Mouse (Mus musculus) spleen, postnatal 10 days (tissue): Measurements from ENCODE around the gene Gtf3c5.

Source experiments
- DNase-seq, 2 experiments: peaks; one replicate each; pipeline ENCODE4 v3.0.0; 2021 to 2022; ENCODE audit warnings: low spot score in 2 of 2

Gene Gtf3c5

GRCm38 (mm10) chr2:28534436-28535262 lies 48.9 kb downstream of the Gtf3c5 start:
- no peak for DNase-seq

- DNase-seq: no peak
Observed at GRCm38 (mm10) chr2:28533901-28534435, 49.6 kb downstream of the Gtf3c5 start.

DNA sequence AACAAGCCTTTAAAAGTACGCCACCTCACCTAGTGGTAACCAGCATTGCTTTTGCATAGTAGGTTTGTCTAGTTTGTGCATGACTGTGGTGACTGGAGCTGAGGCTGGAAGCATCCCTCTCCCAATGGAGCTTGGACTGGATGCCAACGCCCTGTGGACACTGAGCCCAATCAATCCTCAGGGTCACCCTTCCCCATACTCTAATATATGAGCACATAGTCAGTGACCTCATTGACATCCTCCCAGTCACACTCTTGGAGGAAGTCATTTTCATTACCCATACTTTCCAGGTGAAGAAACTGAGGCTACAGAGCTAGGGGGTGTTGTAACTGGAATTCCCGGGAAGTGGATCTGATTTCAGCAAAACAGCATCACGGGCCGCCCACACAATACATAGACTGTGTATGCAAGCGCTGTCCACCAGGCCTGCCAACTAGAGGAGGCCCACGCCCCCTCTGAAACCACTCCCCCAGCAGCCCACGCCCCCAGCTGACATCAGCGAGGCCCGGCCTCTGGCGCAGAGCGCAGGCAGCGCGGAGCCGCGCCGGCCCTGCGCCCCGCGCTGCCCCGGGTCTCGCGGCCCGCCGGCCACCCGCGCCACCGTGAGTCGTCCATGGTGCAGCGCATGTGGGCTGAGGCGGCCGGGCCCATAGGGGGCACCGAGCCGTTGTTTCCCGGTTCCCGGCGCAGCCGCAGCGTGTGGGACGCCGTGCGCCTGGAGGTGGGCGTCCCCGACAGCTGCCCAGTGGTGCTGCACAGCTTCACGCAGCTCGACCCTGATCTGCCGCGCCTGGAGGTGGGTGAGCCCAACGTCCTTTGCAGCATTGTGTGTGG lies 50.4 kb downstream of the Gtf3c5 start:
- DNase-seq: peak in 1 of 2 experiments; percentile 82

- no peak for DNase-seq
Observed at GRCm38 (mm10) chr2:28530311-28530710, 53.2 kb downstream of the Gtf3c5 start.

DNA sequence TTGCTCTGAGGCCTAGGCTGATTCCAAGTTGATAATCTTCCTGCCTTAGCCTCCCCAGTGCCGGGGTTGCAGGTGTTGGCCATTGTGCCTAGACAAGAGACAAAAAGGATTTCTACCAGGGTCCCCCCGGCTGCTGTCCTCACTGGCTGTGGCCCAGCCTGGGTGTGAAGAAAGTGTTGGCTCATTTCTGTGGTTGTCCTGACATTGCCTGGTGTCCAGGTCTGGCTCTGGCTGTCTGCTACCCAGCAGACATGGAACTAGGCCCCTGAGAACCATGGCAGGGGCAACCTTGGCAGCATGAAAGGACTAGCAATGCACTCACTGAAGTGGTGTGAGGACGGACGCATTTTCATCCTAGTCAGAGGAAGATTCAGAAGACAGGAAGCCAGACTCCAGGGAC lies 53.7 kb downstream of the Gtf3c5 start:
- no peak for DNase-seq

- no peak for DNase-seq
Observed at GRCm38 (mm10) chr2:28528354-28528730, 55.2 kb downstream of the Gtf3c5 start.

DNA sequence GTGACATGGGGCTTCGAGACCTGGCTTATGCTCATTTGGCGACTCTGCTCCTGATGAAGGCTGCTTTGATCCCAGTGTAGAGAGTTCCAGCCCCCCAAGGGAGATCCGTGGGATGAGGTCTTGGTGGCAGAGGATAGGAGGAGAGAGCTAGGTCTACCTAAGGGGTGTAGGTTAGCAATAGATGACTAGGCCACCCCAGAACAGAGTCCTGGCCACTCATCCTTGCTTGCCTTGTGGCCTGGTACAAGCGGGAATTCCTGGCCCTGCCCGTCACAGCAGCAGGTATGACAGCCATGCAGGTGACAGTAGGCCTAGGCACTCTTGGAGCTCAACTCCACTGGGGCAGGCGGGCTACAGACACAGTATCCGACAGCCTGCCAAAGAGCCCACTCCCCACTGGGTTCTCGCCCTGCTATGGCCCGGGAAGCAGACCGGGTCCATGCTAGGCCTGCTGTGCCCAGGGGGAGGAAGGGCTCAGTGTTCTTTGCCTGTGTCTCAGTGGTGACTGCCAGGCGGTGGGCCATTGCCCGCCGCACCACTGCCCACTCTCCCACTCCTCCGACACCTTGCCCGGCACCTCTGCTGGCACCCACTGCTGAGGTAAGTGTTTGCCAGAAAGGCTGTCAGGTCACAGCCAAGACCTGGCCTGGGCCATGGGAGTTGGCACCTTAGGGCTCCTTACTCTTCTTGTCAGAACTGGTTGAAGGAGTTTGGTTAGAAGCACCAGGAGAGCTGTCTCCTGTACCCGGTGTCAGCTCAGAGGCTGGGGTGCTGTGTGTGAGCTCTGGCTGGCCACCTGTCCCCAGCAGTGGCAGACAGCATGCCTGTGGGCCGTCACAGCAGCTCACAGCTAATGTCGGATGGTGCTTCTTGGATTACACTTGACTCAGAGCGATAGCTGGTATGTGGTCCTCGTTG lies 55.9 kb downstream of the Gtf3c5 start:
- DNase-seq: no peak

DNA sequence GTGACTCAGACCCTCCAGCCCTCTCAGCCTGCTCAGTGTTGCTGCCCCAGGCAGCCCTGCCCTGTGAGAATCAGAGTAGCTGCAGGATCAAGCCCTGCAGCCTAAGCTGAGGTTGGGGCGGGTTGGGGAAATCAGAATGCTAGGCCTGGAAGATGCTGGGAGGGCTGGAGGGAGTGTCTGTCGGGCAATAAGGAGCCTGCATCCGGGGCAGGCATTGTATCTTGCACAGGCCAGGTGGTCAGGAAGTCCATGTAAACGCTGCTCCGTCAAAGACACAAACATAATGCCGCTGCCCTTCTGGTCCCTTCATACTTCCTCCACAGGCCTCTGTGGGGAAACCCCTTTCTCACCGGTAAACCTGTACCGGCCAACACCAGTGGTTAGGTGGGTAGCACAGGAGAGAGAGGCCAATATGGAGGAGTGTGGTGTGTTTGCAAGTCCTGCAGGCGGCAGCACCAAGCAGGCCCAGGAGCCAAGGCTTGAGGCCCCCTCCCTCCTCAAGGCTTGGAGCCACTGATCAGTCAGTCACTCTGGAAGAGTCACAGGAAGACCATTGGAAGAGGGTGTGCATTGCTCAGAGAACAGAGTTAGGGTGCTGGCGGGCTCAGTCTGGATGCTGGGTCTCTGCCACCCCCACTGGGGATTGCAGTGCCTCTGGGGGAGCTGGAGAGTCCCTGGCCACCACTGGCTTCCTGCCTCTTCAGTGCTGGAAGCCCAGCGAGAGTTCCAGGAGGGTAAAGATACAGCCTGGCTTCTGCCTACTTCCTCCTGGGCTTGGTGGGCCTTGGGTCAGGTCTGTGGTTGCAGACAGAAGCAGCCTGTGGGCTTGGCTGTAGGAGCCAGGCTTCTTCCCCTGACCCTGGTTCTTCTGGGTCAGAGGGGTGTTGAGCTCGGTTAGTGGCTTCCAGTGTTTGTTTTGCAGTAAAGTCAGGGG lies 57.3 kb downstream of the Gtf3c5 start:
- peak in 1 of 2 experiments; percentile 57 for DNase-seq

GRCm38 (mm10) chr2:28525219-28525942 lies 58.2 kb downstream of the Gtf3c5 start:
- DNase-seq: no peak

GRCm38 (mm10) chr2:28524406-28524805 lies 59.1 kb downstream of the Gtf3c5 start:
- no peak for DNase-seq

- DNase-seq: peak in 1 of 2 experiments; percentile 47
Observed at GRCm38 (mm10) chr2:28523643-28524117, 59.9 kb downstream of the Gtf3c5 start.

GRCm38 (mm10) chr2:28522166-28522565 lies 61.4 kb downstream of the Gtf3c5 start:
- DNase-seq: no peak

DNA sequence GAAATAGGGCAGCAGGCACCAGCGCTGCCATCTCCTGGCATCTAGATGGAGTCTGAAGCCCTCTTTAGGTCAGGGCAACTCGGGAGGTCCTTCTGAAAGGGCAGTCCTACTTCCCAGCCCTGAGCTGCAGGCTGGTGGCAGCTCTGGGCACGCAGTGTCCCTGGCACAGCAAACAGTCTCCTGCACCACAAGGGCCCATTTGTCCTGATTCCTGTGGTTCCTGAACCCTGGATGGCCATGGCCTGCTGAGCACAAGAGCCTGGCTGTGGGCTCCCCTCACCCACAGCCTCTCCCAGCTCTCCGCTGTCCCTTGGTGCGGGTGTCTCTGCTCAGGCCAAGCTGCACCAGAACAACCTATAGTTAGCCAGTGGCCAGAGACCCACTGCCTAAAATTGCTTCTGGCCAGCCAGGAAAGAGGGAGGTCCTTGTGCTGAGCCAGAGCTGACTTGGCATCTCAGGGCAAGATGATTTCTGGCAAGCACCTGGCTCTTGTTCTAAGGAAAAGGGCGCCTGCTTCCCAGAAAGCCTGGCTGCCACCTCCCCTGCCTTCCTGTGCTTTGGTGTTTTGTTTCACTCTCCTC lies 61.9 kb downstream of the Gtf3c5 start:
- DNase-seq: no peak

- no peak for DNase-seq
Observed at GRCm38 (mm10) chr2:28520581-28520980, 63.0 kb downstream of the Gtf3c5 start.

GRCm38 (mm10) chr2:28518231-28518630 lies 65.3 kb downstream of the Gtf3c5 start:
- DNase-seq: no peak

- peak; percentile 70 to 89 for DNase-seq
Observed at GRCm38 (mm10) chr2:28517206-28517909, 66.2 kb downstream of the Gtf3c5 start.
